Mouse (Mus musculus): Measurements from ENCODE around the gene Tbx1. TPM values are rescaled to one million over a fixed set of nuclear protein-coding genes. Genes with fewer than 3 reads are reported as not detected.
A peak's percentile ranks its signal among the peaks of the same experiment; 100 is the strongest.

Tbx1 gene
- polyA plus RNA-seq, 1 experiment from 2014 or later = 0.25 TPM

GRCm38 (mm10) chr16:18622916-18623750, 32.7 kb upstream of the Tbx1 start:
- DNase-seq (ENCODE audit: low spot score) = no peak

DNA sequence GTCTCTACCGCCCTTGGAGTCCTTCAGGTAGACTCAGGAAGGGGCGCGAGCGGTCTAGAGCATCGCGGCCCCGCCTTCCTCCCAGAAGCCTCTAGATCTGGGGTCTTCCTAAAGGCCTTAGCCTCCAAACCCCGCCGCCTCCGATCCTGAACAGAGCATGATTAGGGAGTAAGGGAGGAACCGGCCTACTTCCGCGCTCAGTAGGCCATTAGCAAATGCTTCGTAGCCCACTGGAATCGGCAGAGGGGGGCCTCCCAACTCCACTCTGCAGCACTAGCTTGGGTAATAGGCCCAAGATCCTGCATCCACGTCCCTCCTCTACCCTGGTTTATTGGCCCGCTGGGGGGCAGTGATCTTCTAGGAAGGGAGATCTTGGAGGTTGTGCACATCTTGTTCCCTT, 31.5 kb upstream of the Tbx1 start, which contains the start of gene Gp1bb:
Gene Gp1bb, minus strand, starts transcription at position 385 of the 400 bp plus-strand sequence.
- DNase-seq (ENCODE audit: low spot score) = no peak

DNA sequence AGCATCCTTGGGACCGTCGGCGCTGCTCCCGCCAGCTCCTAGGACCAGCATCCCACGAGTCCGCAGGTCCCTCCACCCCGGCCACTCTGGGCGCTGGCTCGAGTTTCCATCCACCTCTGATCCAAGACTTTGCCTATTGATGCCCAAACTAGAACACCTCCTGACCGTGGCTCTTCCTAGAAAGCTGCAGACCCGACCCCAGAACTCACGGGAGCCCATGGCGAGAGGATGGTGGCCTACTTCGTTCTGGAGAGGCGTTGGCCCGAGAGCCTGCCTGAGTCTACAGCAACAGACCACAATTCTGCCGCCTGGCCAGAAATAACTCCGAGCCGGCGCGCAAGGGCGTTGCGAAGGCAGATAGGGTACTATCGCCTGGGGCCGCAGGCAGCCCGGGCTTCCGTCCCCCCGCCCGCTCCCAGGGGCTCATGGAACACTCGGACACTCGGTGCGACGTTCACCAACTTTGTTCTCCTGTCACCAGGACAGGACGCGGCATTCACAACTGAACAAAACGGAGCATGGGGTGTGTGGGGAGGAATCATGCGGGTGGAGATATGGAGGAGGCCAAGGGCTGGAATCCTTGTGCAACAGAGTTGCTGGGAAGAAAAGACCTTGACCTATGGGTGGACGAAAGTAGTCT, 31.0 kb upstream of the Tbx1 start:
- no peak for DNase-seq (ENCODE audit: low spot score)

DNA sequence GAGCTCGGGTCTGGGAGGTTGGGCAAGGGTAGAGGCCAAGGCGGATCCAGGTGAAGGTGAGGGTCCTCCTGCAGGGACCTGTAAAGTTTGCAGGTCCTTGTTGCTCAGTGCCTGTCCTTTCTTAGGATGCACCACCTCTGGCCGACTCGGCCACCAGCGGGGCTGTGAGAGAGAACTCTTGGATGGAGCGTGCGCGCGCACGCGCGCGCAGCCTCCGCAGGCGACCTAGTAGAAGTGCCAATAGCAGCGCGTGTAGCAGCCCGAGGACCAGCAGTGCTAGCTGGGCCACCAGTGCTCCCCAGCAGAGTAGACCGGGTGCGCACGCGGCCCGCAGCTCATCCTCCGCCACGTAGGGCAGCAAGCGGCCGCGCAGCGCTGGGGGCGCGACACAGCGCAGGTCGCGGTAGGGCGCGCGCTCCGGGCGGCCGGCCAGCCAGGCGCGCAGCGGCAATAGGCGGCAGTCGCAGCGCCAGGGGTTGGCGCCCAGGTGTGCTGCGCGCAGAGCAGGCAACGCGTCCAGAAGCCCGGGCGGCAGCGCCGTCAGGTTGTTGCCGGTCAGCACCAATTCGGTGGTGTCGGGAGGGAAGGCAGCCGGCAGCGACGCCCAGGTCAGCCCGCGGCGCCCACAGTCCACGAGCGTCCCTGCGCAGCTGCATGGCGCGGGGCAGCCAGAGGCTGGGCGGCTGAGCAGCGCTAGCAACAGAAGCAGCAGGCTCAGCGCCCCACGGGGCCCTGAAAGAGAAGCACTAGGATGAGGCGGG, 30.3 kb upstream of the Tbx1 start:
- no peak for DNase-seq (ENCODE audit: low spot score)

DNA sequence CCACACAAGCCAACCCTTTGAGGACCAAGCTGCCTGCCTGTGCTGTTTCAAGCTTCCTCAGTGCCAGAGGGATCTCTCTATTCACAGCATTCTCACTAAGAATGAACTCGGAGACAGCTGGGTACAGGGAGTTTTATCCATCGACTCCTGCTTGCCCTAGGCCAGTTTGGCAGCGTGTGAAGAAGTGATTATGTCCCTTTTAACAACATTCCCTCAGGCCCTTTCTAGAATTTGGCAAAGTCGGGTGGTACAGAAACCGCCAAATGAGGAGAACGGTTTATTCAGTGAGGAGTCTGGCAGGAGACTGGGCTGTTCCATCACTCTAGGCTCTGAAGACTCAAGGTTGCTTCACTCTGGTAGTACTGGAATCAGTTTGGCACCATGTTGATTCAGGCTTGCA, 29.7 kb upstream of the Tbx1 start:
- DNase-seq (ENCODE audit: low spot score) = no peak

DNA sequence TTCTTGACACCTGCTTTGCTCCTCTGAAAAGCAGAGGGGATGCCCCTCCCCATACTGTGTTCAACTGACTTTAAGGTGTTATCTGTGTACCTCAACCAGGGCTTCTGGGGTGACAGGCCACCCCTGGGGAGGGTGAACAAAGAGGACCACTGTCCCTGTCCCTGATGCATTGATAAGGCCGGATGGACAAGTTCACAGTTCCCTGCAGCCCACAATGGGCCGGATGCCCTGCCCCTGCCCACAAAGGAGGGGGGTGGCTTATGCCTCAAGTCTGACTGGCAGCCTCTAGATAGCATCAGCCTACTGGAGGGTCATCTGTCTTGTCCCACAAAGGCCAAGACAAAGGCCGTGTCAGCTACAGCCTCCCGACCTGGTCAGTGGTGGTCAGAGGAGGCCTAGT, 28.6 kb upstream of the Tbx1 start:
- peak; percentile 40 for DNase-seq (ENCODE audit: low spot score)

- DNase-seq (ENCODE audit: low spot score) = no peak
These were observed 27.8 kb upstream of the Tbx1 start for GRCm38 (mm10) chr16:18618297-18618696.

- peak; percentile 90 for DNase-seq (ENCODE audit: low spot score)
These were observed 27.0 kb upstream of the Tbx1 start for GRCm38 (mm10) chr16:18617370-18618065.

- DNase-seq (ENCODE audit: low spot score) = no peak
These were observed 22.8 kb upstream of the Tbx1 start for GRCm38 (mm10) chr16:18613301-18613700.

DNA sequence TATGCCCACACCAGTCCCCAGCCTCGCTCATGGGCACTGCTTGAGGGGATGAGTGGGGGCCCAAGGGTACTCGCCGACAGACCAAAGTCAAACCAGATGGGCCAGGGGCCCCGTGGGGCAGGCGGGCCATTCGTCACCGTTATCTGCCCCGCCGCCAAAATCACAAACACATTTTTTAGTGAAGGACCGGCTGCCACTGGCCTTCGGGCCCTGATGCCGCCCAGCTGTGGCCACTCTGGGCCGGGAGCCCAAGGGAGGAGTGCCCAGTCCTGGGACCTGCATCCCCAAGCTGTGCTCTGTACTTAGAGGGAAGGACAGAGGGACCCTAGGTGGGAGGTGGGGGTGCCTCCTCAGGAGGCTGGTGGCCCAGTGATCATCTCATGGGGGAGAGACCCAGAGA, 21.3 kb upstream of the Tbx1 start:
- DNase-seq (ENCODE audit: low spot score) = no peak

GRCm38 (mm10) chr16:18609099-18609498, 18.6 kb upstream of the Tbx1 start:
- no peak for DNase-seq (ENCODE audit: low spot score)

GRCm38 (mm10) chr16:18608226-18608625, 17.8 kb upstream of the Tbx1 start:
- DNase-seq (ENCODE audit: low spot score) = no peak

- no peak for DNase-seq (ENCODE audit: low spot score)
These were observed 15.2 kb upstream of the Tbx1 start for GRCm38 (mm10) chr16:18605705-18606104.

- no peak for DNase-seq (ENCODE audit: low spot score)
These were observed 13.8 kb upstream of the Tbx1 start for GRCm38 (mm10) chr16:18604267-18604701.

DNA sequence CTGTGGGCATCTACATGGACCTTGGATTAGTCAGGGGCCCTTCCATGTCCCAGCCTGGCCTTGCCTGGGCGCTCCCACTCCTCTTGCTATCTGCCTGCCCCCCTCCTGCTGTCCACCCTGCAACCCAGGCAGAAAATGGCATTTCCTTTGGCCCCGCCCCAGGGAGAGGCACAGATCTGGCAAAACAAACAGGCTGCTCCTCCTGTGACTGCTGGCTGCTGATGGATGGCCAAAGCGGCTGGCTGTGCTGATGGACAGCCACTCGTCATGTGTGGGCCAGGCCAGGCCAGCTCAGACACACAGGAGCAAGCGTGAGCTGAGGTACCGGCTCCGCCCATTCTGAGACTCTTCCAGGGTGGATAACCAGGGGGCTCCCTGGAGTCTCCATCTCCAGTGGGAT, 11.0 kb upstream of the Tbx1 start:
- DNase-seq (ENCODE audit: low spot score) = no peak

GRCm38 (mm10) chr16:18598006-18598405, 7.5 kb upstream of the Tbx1 start:
- no peak for DNase-seq (ENCODE audit: low spot score)

DNA sequence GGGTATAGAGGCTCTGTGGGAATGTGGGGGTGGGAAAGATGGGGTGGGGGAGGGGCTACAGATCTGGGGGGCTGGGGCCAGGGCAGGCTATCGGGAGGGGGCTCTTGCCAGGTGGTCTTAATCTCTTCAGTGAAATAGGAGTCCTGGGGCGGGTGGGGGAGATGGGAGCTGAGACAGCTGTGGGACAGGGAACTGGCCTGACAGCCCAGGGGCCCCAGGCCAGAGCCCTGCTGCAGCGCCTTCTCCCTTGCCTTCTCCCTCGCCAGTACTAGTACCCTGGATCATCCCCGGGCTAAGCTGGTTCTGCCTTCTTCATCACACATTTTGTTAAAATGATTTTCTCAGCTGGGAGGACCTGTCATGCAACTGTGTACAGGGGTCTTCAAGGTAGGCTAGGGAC, 5.8 kb upstream of the Tbx1 start:
- DNase-seq (ENCODE audit: low spot score) = no peak

GRCm38 (mm10) chr16:18593930-18594329, 3.5 kb upstream of the Tbx1 start:
- no peak for DNase-seq (ENCODE audit: low spot score)

GRCm38 (mm10) chr16:18591047-18592018, 862 bp upstream of the Tbx1 start:
- DNase-seq (ENCODE audit: low spot score) = peak; percentile 44

DNA sequence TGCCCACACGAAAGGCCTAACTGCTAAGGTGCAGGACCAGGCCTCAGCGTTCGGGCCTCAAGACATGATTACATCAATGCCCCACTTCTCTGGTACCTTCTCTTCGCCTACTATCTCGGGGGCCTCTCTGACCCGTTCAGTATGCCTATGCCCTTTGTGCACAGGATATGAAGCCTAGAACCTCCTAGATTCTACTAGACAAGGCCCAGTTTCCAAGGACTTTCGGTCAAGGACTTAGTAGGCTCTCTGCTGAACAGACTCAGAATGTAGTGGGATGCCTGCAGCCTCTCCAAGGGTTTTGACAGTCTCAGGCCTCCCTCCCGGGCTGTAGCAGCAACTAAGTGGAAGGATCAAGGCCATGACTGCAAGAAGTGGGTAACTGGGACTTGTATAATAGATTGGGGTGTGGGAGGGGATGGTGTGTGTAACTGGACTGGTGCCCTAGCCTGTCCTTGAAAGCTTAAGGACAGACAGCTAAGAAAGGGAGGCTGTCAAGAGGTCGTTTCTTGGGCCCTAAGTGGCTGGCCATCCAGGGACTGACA, 1.3 kb downstream of the Tbx1 start:
- no peak for DNase-seq (ENCODE audit: low spot score)

Data from thymus, postnatal 0 days (tissue).